Mouse (Mus musculus) hindbrain, embryonic 12.5 days (tissue): ENCODE measurements at regions not wholly inside any gene's neighbourhood (a gene's known extent, or its start where the extent isn't known, plus 50 kb on each side); places are given as distances from the start of the nearest gene placed in this dataset.

ENCODE experiments used
- ATAC-seq: fragments of 200-750 bp; cut with Nextera tagmentation; 2 replicates; pipeline ENCODE4 v1.8.0; 2017; ENCODE audit warnings: moderate TSS enrichment; ENCODE audit not compliant: low FRiP score
- H3K27ac ChIP-seq: fragments of 300-500 bp; sonication (generic); 2 replicates; pipeline ENCODE4 v1.5.1; 2016; ENCODE audit warnings: mild to moderate bottlenecking
- H3K27me3 ChIP-seq: fragments of 300-500 bp; sonication (generic); 2 replicates; pipeline ENCODE4 v1.6.1; 2016; ENCODE audit warnings: mild to moderate bottlenecking
- H3K36me3 ChIP-seq: fragments of 300-500 bp; sonication (generic); 2 replicates; pipeline ENCODE4 v1.6.1; 2016; ENCODE audit warnings: mild to moderate bottlenecking
- H3K4me1 ChIP-seq: fragments of 300-500 bp; sonication (generic); 2 replicates; pipeline ENCODE4 v1.6.1; 2016
- H3K4me2 ChIP-seq: fragments of 300-500 bp; sonication (generic); replicated peaks from 2 replicates; pipeline ENCODE4 v1.6.1; 2016; ENCODE audit warnings: mild to moderate bottlenecking
- H3K4me3 ChIP-seq: fragments of 300-500 bp; sonication (generic); 2 replicates; pipeline ENCODE4 v1.5.1; 2016; ENCODE audit warnings: mild to moderate bottlenecking
- H3K9ac ChIP-seq: fragments of 300-500 bp; sonication (generic); 2 replicates; pipeline ENCODE4 v1.6.1; 2016; ENCODE audit warnings: mild to moderate bottlenecking, moderate library complexity
- H3K9me3 ChIP-seq: fragments of 300-500 bp; sonication (generic); replicated peaks from 2 replicates; pipeline ENCODE4 v1.6.1; 2016; ENCODE audit warnings: mild to moderate bottlenecking
- WGBS: fragments of 180-500 bp; shearing (Covaris S2); methylation state at CpG from one replicate; pipeline ENCODE4 v1.1.7; 2016; 5-methylcytosine and 5-hydroxymethylcytosine counted together

GRCm38 (mm10) chr2:169094011-169094754, 138.8 kb upstream of the Zfp64 start:
- Histone ChIP-seq H3K4me3 (no peak overlapping the region), H3K27me3 (no peaks in the 10 kb centered on the region), H3K27ac (no peak overlapping the region; the same call in 1 of the 2 replicates), H3K9ac (no peak overlapping the region), H3K9me3 (peaks cover 10% of the 10 kb centered on the region; the same call in 1 of the 2 replicates), H3K4me1 (no peaks in the 10 kb centered on the region), H3K4me2 (no peak overlapping the region), H3K36me3 (no peaks in the 10 kb centered on the region)
- ATAC-seq: no peak
- 73% methylated on average over 22 of the region's 22 CpGs for WGBS

- H3K4me2 ChIP-seq: no peak overlapping the region
- no peak overlapping the region for H3K9ac ChIP-seq
- no peaks in the 10 kb centered on the region for H3K27me3 ChIP-seq
- no peaks in the 10 kb centered on the region for H3K4me1 ChIP-seq
- ATAC-seq: no peak
- peaks cover 10% of the 10 kb centered on the region; the same call in 1 of the 2 replicates for H3K9me3 ChIP-seq
- WGBS: 77% methylated on average over 3 of the region's 3 CpGs
- no peaks in the 10 kb centered on the region for H3K36me3 ChIP-seq
- no peak overlapping the region for H3K4me3 ChIP-seq
- H3K27ac ChIP-seq: no peak overlapping the region
Measured at GRCm38 (mm10) chr2:169090256-169090655, 134.9 kb upstream of the Zfp64 start.

GRCm38 (mm10) chr2:169088870-169089484, 133.6 kb upstream of the Zfp64 start:
- Histone ChIP-seq H3K4me1 (no peaks in the 10 kb centered on the region), H3K9me3 (peaks cover 5% of the 10 kb centered on the region; the same call in 1 of the 2 replicates), H3K36me3 (no peaks in the 10 kb centered on the region), H3K4me3 (no peak overlapping the region), H3K9ac (no peak overlapping the region), H3K27me3 (no peaks in the 10 kb centered on the region), H3K27ac (no peak overlapping the region), H3K4me2 (no peak overlapping the region)
- 79% methylated on average over 16 of the region's 16 CpGs for WGBS
- ATAC-seq: no peak

GRCm38 (mm10) chr2:169088301-169088700, 132.9 kb upstream of the Zfp64 start:
- 88% methylated on average over 10 of the region's 10 CpGs for WGBS

GRCm38 (mm10) chr2:169071267-169071666, 115.9 kb upstream of the Zfp64 start:
- Histone ChIP-seq H3K36me3 (no peaks in the 10 kb centered on the region), H3K4me2 (no peak overlapping the region), H3K4me1 (no peaks in the 10 kb centered on the region), H3K27me3 (no peaks in the 10 kb centered on the region), H3K9me3 (peaks cover 9% of the 10 kb centered on the region; the same call in 1 of the 2 replicates), H3K27ac (no peak overlapping the region), H3K9ac (no peak overlapping the region), H3K4me3 (no peak overlapping the region)
- ATAC-seq: no peak

More at GRCm38 (mm10) chr2:169088301-169088700, 132.9 kb upstream of the Zfp64 start:
- no peak for ATAC-seq
- H3K4me1 ChIP-seq: no peaks in the 10 kb centered on the region
- no peak overlapping the region for H3K9ac ChIP-seq
- H3K27me3 ChIP-seq: no peaks in the 10 kb centered on the region
- H3K9me3 ChIP-seq: peaks cover 5% of the 10 kb centered on the region; the same call in 1 of the 2 replicates
- H3K4me2 ChIP-seq: no peak overlapping the region
- no peak overlapping the region for H3K27ac ChIP-seq
- no peak overlapping the region for H3K4me3 ChIP-seq
- no peaks in the 10 kb centered on the region for H3K36me3 ChIP-seq

- Histone ChIP-seq H3K4me2 (no peak overlapping the region), H3K27ac (no peak overlapping the region), H3K36me3 (no peaks in the 10 kb centered on the region), H3K9ac (no peak overlapping the region), H3K27me3 (peaks cover 4% of the 10 kb centered on the region), H3K9me3 (no peaks in the 10 kb centered on the region; the same call in 1 of the 2 replicates), H3K4me1 (0 out of 2 replicates have a peak, but pooled peaks cover 3% of the 10 kb centered on the region), H3K4me3 (no peak overlapping the region)
- 87% methylated on average over 16 of the region's 16 CpGs for WGBS
- ATAC-seq: no peak
Measured at GRCm38 (mm10) chr2:169065166-169065698, 109.8 kb upstream of the Zfp64 start.

- Histone ChIP-seq H3K27ac (no peak overlapping the region), H3K36me3 (no peaks in the 10 kb centered on the region), H3K4me3 (no peak overlapping the region), H3K4me1 (0 out of 2 replicates have a peak, but pooled peaks cover 3% of the 10 kb centered on the region), H3K9me3 (peaks cover 7% of the 10 kb centered on the region; the same call in 1 of the 2 replicates), H3K9ac (no peak overlapping the region), H3K4me2 (no peak overlapping the region), H3K27me3 (peaks cover 4% of the 10 kb centered on the region)
- no peak for ATAC-seq
- WGBS: 8% methylated on average over 11 of the region's 11 CpGs
Measured at GRCm38 (mm10) chr2:169061520-169061919, 106.1 kb upstream of the Zfp64 start.

GRCm38 (mm10) chr2:169060495-169060894, 105.1 kb upstream of the Zfp64 start:
- Histone ChIP-seq H3K27ac (no peak overlapping the region), H3K9ac (no peak overlapping the region), H3K9me3 (peaks cover 7% of the 10 kb centered on the region; the same call in 1 of the 2 replicates), H3K27me3 (peaks cover 4% of the 10 kb centered on the region), H3K4me1 (0 out of 2 replicates have a peak, but pooled peaks cover 3% of the 10 kb centered on the region), H3K36me3 (no peaks in the 10 kb centered on the region), H3K4me3 (no peak overlapping the region), H3K4me2 (no peak overlapping the region)
- WGBS: 62% methylated on average over 13 of the region's 13 CpGs
- ATAC-seq: no peak

GRCm38 (mm10) chr2:169057831-169058230, 102.4 kb upstream of the Zfp64 start:
- Histone ChIP-seq H3K4me3 (no peak overlapping the region), H3K4me2 (no peak overlapping the region), H3K9me3 (peaks cover 7% of the 10 kb centered on the region; the same call in 1 of the 2 replicates), H3K36me3 (no peaks in the 10 kb centered on the region), H3K27ac (no peak overlapping the region), H3K27me3 (no peaks in the 10 kb centered on the region; the same call in 1 of the 2 replicates), H3K9ac (no peak overlapping the region), H3K4me1 (0 out of 2 replicates have a peak, but pooled peaks cover 3% of the 10 kb centered on the region)
- no peak for ATAC-seq
- 72% methylated on average over 5 of the region's 5 CpGs for WGBS

- Histone ChIP-seq H3K27ac (no peak overlapping the region), H3K4me3 (no peak overlapping the region), H3K9me3 (no peaks in the 10 kb centered on the region), H3K4me2 (no peak overlapping the region), H3K9ac (no peak overlapping the region), H3K27me3 (no peaks in the 10 kb centered on the region), H3K36me3 (no peaks in the 10 kb centered on the region), H3K4me1 (peaks cover 4% of the 10 kb centered on the region; the same call in 1 of the 2 replicates)
- WGBS: 92% methylated on average over 14 of the region's 14 CpGs
- no peak for ATAC-seq
Measured at GRCm38 (mm10) chr2:169049947-169050346, 94.6 kb upstream of the Zfp64 start.

GRCm38 (mm10) chr2:169041748-169042147, 86.4 kb upstream of the Zfp64 start:
- H3K9me3 ChIP-seq: 0 out of 2 replicates have a peak, but pooled peaks cover 4% of the 10 kb centered on the region
- no peak overlapping the region for H3K9ac ChIP-seq
- no peak overlapping the region for H3K27ac ChIP-seq
- no peaks in the 10 kb centered on the region for H3K36me3 ChIP-seq
- H3K4me2 ChIP-seq: no peak overlapping the region
- H3K4me3 ChIP-seq: no peak overlapping the region
- H3K4me1 ChIP-seq: peaks cover 9% of the 10 kb centered on the region
- H3K27me3 ChIP-seq: no peaks in the 10 kb centered on the region
- 84% methylated on average over 2 of the region's 2 CpGs for WGBS
- ATAC-seq: no peak

GRCm38 (mm10) chr2:169037975-169038374, 82.6 kb upstream of the Zfp64 start:
- peak; percentile 38; the same call in 1 of the 2 replicates for ATAC-seq
- peaks cover 5% of the 10 kb centered on the region; the same call in 1 of the 2 replicates for H3K4me1 ChIP-seq

More at GRCm38 (mm10) chr2:169037975-169038374, 82.6 kb upstream of the Zfp64 start:
- Histone ChIP-seq H3K36me3 (no peaks in the 10 kb centered on the region), H3K27me3 (no peaks in the 10 kb centered on the region), H3K27ac (peak overlapping the region; percentile 6; the same call in 1 of the 2 replicates), H3K9ac (no peak overlapping the region), H3K4me2 (no peak overlapping the region), H3K4me3 (no peak overlapping the region), H3K9me3 (0 out of 2 replicates have a peak, but pooled peaks cover 4% of the 10 kb centered on the region)
- whole genome bisulfite sequencing: 43% methylated on average over 11 of the region's 11 CpGs
